Mouse (Mus musculus): ENCODE data around the gene Commd1. TPM values are rescaled to one million over a fixed set of nuclear protein-coding genes. Genes with fewer than 3 reads are reported as not detected.

Gene Commd1
- 219 and 222 TPM in 2 replicates for polyA plus RNA-seq (2016; fragmentation: Nextera tagmentation; extraction: Ambion mirVana)

DNA sequence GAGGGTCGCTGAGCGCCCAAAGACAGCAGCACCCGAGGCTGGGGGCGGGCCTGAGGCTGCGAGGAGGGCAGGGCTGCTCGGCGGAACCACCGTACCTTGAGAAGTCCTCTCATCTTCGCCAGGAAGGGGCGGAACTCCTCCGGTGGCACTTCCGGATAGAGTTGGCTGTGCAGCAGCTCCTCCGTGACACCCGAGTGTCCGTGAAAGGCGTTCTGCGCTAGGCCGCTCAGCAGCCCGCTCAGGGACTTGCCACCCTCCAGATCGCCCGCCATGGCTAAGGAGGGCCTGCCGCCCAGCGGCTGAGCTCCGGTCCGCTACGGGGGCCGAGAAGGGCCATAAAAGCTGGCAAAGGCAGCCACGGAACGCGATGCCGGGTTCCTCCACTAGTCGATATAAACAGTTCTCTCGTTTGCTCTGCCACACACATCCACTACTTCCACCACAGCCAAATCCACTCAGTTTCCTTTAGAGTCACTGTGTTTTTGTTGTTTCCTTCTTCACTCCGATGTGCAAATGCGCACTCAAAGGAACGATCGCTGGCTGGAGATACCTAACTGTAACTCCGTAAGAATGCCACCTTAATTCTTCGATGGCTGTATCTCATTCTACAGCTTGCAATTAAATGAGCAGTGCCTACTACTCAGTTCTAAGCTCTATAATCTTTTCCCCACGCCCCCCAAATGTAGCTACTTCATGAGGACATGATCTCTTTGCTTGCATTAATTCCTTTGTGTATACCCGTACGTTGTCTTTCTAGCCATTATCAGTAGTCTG lies at the start of gene Commd1, which contains the start of gene Gm28048:
Gene Commd1 (minus strand): TSS at position 399 of the 774 bp plus-strand sequence.
Gene Gm28048 (minus strand): TSS at position 107 of the 774 bp plus-strand sequence.
- Histone ChIP-seq H3K27me3 (replicated peaks) (no peaks in the 10 kb centered on the region), H3K9ac (peak within 1 kb of the TSS; percentile 80), H3K27ac (peak within 1 kb of the TSS; percentile 98), H3K36me3 (peaks cover 28% of the 10 kb centered on the region), H3K9me3 (replicated peaks) (no peaks in the 10 kb centered on the region), H3K4me2 (peak within 1 kb of the TSS; percentile 84), H3K4me1 (peaks cover 39% of the 10 kb centered on the region), H3K4me3 (peak within 1 kb of the TSS; percentile 77)
- peak; percentile 92 for ATAC-seq
- WGBS (ENCODE audit: insufficient replicate concordance), result 2% methylated on average over 42 of the region's 42 CpGs

DNA sequence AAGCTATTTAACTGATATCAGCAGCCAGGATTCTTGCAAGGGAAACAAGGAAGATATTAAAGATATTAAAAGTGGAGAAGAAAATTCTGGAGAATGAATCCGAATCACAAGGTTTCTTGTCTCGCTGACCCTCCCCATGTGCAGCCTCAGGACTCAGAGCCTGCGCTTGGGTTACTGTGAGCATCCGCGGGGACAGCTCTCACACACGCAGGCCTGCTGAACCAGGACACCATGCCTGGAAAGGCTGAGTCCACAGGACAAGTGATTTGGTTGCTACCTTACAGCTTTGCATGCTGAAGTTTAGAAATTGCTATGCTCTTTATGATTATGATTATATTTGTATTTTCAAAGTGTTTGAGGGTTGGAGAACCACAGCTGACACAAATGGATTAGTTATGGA lies 47.2 kb upstream of the Commd1 start:
- no peak overlapping the region for H3K27ac ChIP-seq
- no peak overlapping the region for H3K4me2 ChIP-seq
- no peaks in the 10 kb centered on the region for H3K9me3 ChIP-seq (replicated peaks)
- H3K4me3 ChIP-seq, result no peak overlapping the region
- no peaks in the 10 kb centered on the region for H3K36me3 ChIP-seq
- no peak overlapping the region for H3K9ac ChIP-seq
- no peak for ATAC-seq
- 70% methylated on average over 6 of the region's 6 CpGs for WGBS (ENCODE audit: insufficient replicate concordance)
- 0 out of 2 replicates have a peak, but pooled peaks cover 4% of the 10 kb centered on the region for H3K4me1 ChIP-seq
- H3K27me3 ChIP-seq (replicated peaks), result no peaks in the 10 kb centered on the region

DNA sequence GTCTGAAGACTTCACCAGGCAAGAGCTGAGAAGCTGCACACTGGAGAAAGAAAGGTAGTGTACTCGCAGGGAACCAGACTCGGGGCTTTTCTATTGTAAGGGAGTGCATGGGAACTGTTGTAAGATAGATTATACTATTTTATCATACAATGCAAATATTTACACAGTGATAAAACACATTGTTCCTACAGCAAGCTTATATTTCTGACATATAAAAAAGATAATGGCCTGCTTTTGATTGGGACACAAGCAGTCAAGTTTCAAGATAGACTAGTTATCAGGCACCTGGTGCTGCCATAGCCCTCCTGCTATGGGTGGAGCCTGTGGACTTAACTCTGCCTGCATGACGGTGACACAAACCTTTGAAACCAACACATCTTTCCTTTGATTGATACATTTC lies 46.8 kb upstream of the Commd1 start:
- no peaks in the 10 kb centered on the region for H3K27me3 ChIP-seq (replicated peaks)
- no peaks in the 10 kb centered on the region for H3K9me3 ChIP-seq (replicated peaks)
- 0 out of 2 replicates have a peak, but pooled peaks cover 4% of the 10 kb centered on the region for H3K4me1 ChIP-seq
- H3K27ac ChIP-seq, result no peak overlapping the region
- no peak overlapping the region for H3K9ac ChIP-seq
- no peaks in the 10 kb centered on the region for H3K36me3 ChIP-seq
- no peak overlapping the region for H3K4me2 ChIP-seq
- ATAC-seq, result no peak
- H3K4me3 ChIP-seq, result no peak overlapping the region
- WGBS (ENCODE audit: insufficient replicate concordance), result 24% methylated on average over 3 of the region's 3 CpGs

DNA sequence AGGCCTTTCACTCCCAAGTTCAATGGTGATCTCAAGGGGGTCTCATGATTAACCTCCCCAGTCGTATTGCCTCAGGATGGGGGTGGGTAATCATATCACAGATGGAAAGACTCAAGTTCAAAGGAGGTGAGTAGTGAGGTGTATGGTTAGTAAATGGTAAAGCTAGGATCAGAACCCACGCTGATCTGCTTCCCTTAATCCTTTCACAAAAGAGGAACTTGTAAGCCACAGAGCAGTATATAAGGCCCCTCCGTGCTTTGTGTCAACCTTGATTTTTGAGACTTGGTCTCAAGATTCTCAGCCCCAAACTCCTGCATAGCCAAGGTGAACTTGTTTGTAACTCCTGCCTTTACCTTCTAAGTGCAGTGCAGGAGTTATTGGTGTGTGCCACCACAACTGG lies 42.0 kb upstream of the Commd1 start:
- ATAC-seq, result no peak

DNA sequence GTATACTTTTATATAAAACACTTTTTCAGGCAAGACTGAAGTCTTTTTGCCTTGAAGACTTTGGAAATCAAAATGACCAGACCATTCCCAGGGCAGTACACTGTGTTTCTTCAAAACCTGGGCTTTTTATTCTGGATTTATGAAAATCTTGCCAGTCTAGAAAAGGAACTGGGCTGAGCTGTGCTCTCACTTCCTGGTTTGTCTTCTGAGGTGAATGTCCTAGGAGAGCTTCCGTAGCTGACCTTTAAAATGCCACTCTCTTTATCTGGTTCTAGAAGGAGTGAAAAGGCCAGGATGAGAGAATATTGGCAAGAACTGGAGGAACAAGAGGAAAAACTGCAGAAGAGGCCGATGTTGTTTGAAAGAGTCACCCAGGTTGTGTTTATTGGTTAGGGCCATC lies 41.0 kb upstream of the Commd1 start:
- Histone ChIP-seq H3K9ac (no peak overlapping the region), H3K4me1 (no peaks in the 10 kb centered on the region), H3K4me2 (no peak overlapping the region), H3K4me3 (no peak overlapping the region), H3K27ac (no peak overlapping the region), H3K36me3 (no peaks in the 10 kb centered on the region; the same call in 1 of the 2 replicates), H3K27me3 (replicated peaks) (no peaks in the 10 kb centered on the region; the same call in 1 of the 2 replicates), H3K9me3 (replicated peaks) (no peaks in the 10 kb centered on the region)
- 74% methylated on average over 2 of the region's 2 CpGs for WGBS (ENCODE audit: insufficient replicate concordance)
- ATAC-seq, result no peak

More for the DNA sequence above, 42.0 kb upstream of the Commd1 start:
- H3K4me2 ChIP-seq, result no peak overlapping the region
- H3K4me3 ChIP-seq, result no peak overlapping the region
- 32% methylated on average over 3 of the region's 3 CpGs for WGBS (ENCODE audit: insufficient replicate concordance)
- H3K9ac ChIP-seq, result no peak overlapping the region
- no peaks in the 10 kb centered on the region; the same call in 1 of the 2 replicates for H3K27me3 ChIP-seq (replicated peaks)
- no peaks in the 10 kb centered on the region for H3K9me3 ChIP-seq (replicated peaks)
- no peak overlapping the region for H3K27ac ChIP-seq
- 0 out of 2 replicates have a peak, but pooled peaks cover 1% of the 10 kb centered on the region for H3K4me1 ChIP-seq
- H3K36me3 ChIP-seq, result no peaks in the 10 kb centered on the region

DNA sequence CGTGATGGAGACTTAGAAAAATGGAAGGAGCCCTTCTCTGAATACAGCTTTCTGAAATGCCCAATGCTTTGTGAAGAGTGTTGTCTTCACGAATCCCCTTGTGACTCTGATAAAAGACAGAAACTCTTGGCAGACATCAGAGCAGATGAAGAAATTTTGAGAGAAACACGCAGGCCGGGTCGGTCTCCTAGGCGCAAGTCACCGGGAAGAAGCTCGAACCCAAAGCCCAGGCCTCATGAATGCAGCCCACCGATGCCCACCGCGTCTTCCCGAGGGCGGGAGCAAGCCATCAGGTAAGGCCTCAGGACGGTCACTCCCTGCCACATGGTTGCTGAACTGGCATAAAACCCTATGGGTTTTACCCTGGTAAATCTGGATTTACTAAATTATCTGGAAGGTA lies 38.7 kb upstream of the Commd1 start:
- H3K27ac ChIP-seq, result no peak overlapping the region
- no peaks in the 10 kb centered on the region for H3K4me1 ChIP-seq
- no peak overlapping the region for H3K4me3 ChIP-seq
- 85% methylated on average over 14 of the region's 14 CpGs for WGBS (ENCODE audit: insufficient replicate concordance)
- no peaks in the 10 kb centered on the region; the same call in 1 of the 2 replicates for H3K27me3 ChIP-seq (replicated peaks)
- H3K36me3 ChIP-seq, result no peaks in the 10 kb centered on the region; the same call in 1 of the 2 replicates
- H3K9me3 ChIP-seq (replicated peaks), result no peaks in the 10 kb centered on the region
- H3K4me2 ChIP-seq, result no peak overlapping the region
- ATAC-seq, result no peak
- H3K9ac ChIP-seq, result no peak overlapping the region

DNA sequence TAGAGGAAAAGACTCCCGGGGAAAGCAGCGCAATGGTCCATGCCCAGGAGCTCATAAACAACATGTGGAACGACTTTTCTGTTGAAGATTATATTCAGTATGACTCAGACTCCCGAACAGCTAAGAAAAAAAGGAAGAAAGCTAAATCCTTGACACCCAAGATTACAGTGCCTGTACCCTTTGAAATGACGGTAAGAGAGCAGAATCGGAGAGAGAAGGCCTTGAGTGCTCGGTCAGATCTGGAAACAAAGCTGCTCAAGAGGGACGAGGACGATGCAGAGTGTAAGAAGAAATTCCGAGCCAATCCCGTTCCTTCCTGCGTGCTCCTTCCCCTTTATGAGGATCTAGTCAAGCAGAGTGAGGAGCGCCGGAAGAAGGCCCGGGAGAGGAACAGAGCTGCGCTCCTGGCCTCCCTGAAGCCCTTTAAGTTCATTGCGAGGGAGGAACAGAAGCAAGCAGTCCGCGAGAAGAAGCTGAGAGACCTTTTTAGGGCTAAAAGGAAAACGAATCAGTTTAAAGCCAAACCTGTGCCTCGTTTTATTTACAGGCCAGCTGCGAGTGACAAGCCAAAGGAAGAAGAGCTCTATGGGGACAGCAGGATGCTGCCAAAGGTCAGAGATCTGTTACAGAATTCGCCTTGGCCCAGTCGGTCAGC lies 38.1 kb upstream of the Commd1 start:
- no peak overlapping the region for H3K27ac ChIP-seq
- H3K27me3 ChIP-seq (replicated peaks), result no peaks in the 10 kb centered on the region; the same call in 1 of the 2 replicates
- H3K4me3 ChIP-seq, result no peak overlapping the region
- no peaks in the 10 kb centered on the region for H3K4me1 ChIP-seq
- 68% methylated on average over 24 of the region's 24 CpGs for WGBS (ENCODE audit: insufficient replicate concordance)
- H3K9ac ChIP-seq, result no peak overlapping the region
- H3K36me3 ChIP-seq, result no peaks in the 10 kb centered on the region; the same call in 1 of the 2 replicates
- no peak for ATAC-seq
- no peak overlapping the region for H3K4me2 ChIP-seq
- no peaks in the 10 kb centered on the region for H3K9me3 ChIP-seq (replicated peaks)

DNA sequence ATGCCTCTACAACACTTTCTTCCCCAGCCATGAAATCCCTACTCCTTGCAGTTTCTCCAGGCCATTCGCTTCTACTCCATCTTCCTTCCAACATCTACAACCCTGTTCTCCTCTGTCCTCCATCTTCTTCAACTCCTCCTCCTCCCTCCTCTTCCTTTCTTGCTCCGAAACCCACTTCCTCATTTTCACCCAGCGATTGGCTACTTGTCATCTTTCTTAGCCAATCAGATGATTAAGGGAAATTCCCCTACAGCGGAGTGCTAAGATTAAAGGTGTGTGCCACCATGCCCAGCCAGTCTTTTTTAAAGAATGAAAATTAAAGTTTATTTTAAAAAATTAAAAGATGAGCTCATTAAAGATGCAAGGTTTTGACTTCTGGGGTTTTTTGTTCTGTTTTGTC lies 35.8 kb upstream of the Commd1 start:
- Histone ChIP-seq H3K4me2 (no peak overlapping the region), H3K27me3 (replicated peaks) (no peaks in the 10 kb centered on the region; the same call in 1 of the 2 replicates), H3K27ac (no peak overlapping the region), H3K9me3 (replicated peaks) (no peaks in the 10 kb centered on the region), H3K36me3 (no peaks in the 10 kb centered on the region; the same call in 1 of the 2 replicates), H3K4me3 (no peak overlapping the region), H3K9ac (no peak overlapping the region), H3K4me1 (no peaks in the 10 kb centered on the region)
- ATAC-seq, result no peak
- 63% methylated on average over 4 of the region's 4 CpGs for WGBS (ENCODE audit: insufficient replicate concordance)

DNA sequence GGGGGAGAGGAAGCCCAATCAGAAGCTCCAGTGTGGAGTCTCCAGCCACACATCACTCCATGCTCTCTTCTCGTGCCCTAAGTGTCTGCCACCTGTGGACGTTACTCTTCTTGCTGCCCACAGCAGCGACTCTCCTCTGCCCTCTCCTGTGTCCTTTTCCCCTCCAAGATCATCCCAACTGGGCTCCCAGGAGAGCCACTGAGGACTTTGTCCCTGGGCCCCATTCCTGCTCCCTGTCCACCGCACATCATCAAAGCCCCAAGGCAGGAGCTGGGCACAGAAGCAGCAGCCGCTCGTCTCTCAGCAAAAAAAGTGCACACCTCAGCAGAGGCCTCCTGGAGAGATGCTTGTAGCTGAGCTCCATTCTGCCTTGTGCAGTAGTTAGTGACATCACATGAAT lies 32.8 kb upstream of the Commd1 start:
- no peaks in the 10 kb centered on the region; the same call in 1 of the 2 replicates for H3K27me3 ChIP-seq (replicated peaks)
- H3K4me2 ChIP-seq, result no peak overlapping the region
- H3K4me1 ChIP-seq, result no peaks in the 10 kb centered on the region
- H3K4me3 ChIP-seq, result no peak overlapping the region
- H3K36me3 ChIP-seq, result no peaks in the 10 kb centered on the region; the same call in 1 of the 2 replicates
- ATAC-seq, result no peak
- no peak overlapping the region for H3K9ac ChIP-seq
- no peaks in the 10 kb centered on the region for H3K9me3 ChIP-seq (replicated peaks)
- no peak overlapping the region for H3K27ac ChIP-seq
- 70% methylated on average over 6 of the region's 6 CpGs for WGBS (ENCODE audit: insufficient replicate concordance)

DNA sequence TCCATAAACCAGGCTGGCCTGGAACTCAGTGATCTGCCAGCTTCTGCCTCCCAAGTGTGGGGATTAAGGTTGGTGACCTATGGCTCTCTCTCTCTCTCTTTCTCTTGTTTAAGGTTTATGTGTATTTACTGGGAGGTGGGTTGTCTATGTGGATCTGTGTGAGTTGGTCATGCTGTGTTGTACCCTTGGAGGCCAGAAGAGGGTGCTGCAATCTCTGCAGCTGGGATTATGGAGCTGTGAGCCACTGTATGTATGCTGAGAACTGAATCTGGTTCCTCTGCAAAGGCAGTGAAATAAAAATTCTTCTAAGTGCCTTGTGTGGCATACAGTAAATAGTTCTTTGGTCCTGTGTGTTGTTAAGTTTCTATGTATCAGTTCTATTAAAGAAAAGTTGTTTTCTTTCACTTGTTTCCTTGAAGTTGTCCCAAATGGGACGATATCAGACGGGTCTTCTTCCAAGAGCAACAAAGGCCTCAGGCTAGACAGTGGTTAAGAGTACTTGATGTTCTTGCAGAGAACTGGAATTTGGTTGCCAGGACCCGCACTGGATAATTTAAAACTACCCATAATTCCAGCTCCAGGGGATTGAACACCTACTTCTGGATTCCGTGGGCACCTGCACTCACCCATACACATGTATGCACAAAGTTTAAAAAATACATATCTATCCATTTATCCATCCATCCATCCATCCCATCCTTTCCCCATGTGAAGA lies 31.6 kb upstream of the Commd1 start:
- H3K4me2 ChIP-seq, result no peak overlapping the region
- H3K9me3 ChIP-seq (replicated peaks), result no peaks in the 10 kb centered on the region
- no peaks in the 10 kb centered on the region for H3K27me3 ChIP-seq (replicated peaks)
- H3K9ac ChIP-seq, result no peak overlapping the region
- H3K4me1 ChIP-seq, result peaks cover 6% of the 10 kb centered on the region; the same call in 1 of the 2 replicates
- peak; percentile 47; the same call in 1 of the 2 replicates for ATAC-seq
- H3K36me3 ChIP-seq, result no peaks in the 10 kb centered on the region; the same call in 1 of the 2 replicates
- no peak overlapping the region for H3K27ac ChIP-seq
- WGBS (ENCODE audit: insufficient replicate concordance), result 68% methylated on average over 4 of the region's 4 CpGs
- no peak overlapping the region for H3K4me3 ChIP-seq

DNA sequence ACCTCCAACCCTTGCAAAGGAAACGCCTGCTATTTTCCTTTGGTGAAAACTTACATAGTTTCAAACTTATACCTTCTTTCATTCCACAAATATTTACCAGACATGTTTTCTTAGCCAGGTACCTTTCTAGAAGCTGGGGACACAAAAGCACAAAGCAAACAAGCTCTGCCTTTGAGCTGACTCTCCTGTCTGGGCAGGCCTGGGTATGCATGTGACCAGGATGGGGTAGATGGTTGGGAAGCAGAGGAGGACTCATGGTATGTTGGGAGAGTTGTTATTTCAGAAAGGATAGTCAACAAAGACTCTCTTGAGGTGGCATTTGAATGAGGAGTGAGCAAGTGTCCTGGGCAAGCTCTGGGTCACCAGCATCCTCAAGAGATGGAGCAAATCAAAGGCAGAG lies 30.9 kb upstream of the Commd1 start:
- no peaks in the 10 kb centered on the region for H3K36me3 ChIP-seq
- no peak for ATAC-seq
- H3K9me3 ChIP-seq (replicated peaks), result no peaks in the 10 kb centered on the region
- no peak overlapping the region for H3K27ac ChIP-seq
- no peak overlapping the region for H3K4me2 ChIP-seq
- WGBS (ENCODE audit: insufficient replicate concordance), result 63% methylated on average over 1 of the region's 1 CpGs
- H3K9ac ChIP-seq, result no peak overlapping the region
- H3K4me3 ChIP-seq, result no peak overlapping the region
- H3K4me1 ChIP-seq, result peaks cover 9% of the 10 kb centered on the region; the same call in 1 of the 2 replicates
- no peaks in the 10 kb centered on the region for H3K27me3 ChIP-seq (replicated peaks)
